Mouse (Mus musculus) activated CD4-positive, CD25-positive, alpha-beta regulatory T cell, adult 9 weeks (primary cell): ENCODE measurements around the gene Adra1d. TPM values are rescaled to one million over a fixed set of nuclear protein-coding genes. Genes with fewer than 3 reads are reported as not detected.

Experiments used
- polyA plus RNA-seq: library from polyadenylated mRNA; unstranded; fragments of 100-300 nt; shearing (Covaris generic); gene quantifications from one replicate; pipeline ENCODE4 v1.2.1, GENCODE M21; 2017

Adra1d gene
- not detected for polyA plus RNA-seq

GRCm38 (mm10) chr2:131561891-131562585 is at the start of gene Adra1d:
Gene Adra1d (minus strand): TSS chr2:131562283.

Other genes starting within 250 kb of the Adra1d start
- gene Rnf24, start 209.4 kb downstream of the Adra1d start, polyA plus RNA-seq, result 1.9 TPM
- gene Smox, start 70.8 kb downstream of the Adra1d start, polyA plus RNA-seq, result 33.2 TPM